8 mouse cellular contexts compared by ENCODE assay signal in the genomic region with DNA sequence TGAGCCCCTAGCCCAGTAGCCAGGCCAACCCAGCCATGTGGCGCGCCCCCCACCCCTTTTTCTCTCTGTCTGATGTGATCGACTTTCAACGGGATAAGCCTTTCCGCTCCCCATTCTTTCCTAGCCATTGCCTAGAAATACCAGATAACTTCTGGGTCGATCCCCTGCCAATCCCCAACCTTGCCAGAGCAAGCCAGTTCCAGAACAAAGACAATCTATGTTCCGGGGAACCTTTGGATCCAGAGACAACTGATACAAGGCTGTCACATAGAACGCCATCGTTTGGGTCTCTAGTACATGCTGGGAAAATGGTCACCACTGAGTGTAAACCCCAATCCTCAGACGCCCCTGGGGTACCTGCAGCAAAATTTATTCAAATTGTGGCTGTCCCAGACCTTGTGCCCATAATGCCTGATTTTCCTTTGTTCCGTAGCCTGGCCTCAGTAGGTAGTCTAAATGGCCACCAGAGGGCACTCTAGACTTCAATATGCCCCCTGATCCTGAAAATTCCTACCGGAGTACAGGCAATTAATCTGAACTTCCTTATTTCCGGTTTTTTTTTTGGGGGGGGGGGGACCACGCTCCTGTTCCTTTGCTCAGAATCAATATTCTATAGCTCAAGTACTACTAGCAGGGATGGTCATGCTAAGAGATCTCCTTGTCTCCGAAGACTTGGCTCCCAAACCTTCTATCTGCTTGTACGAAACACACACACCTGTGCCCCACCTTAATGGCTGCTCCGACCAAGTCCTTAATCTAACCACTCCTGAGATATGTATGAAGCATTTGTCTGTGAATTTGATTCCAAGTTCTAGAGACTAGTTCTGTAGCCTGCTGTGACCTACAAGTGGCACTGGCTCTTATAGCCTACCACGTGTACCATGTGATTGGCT.
DNase-seq lines count a peak whose midpoint lies in the region; ATAC-seq and TF ChIP-seq lines count a peak whose summit lies in the region.

No protein-coding gene starts in this region.

- H3K36me3 ChIP-seq in G1E (replicated peaks) = no peaks in the 10 kb centered on the region
- H3K36me3 ChIP-seq in hindbrain, embryonic 12.5 days = no peaks in the 10 kb centered on the region
- H3K36me3 ChIP-seq in limb, embryonic 13.5 days = no peaks in the 10 kb centered on the region
- H3K36me3 ChIP-seq in stomach, postnatal 0 days (ENCODE audit: control insufficient read depth, insufficient read depth, low read length) = no peaks in the 10 kb centered on the region

- TF ChIP-seq EP300 in stomach, postnatal 0 days (optimal IDR thresholded peaks at IDR 0.05) = no peak

- no peaks in the 10 kb centered on the region for H3K27me3 ChIP-seq in G1E (ENCODE audit: insufficient read depth, low read length)
- no peaks in the 10 kb centered on the region for H3K27me3 ChIP-seq in hindbrain, embryonic 12.5 days
- H3K27me3 ChIP-seq in limb, embryonic 13.5 days = no peaks in the 10 kb centered on the region
- H3K27me3 ChIP-seq in stomach, postnatal 0 days (ENCODE audit: control insufficient read depth, insufficient read depth, low read length) = no peaks in the 10 kb centered on the region

- no peak overlapping the region for H3K4me3 ChIP-seq in G1E (ENCODE audit: low read depth, low read length)
- H3K4me3 ChIP-seq in hindbrain, embryonic 12.5 days = no peak overlapping the region
- H3K4me3 ChIP-seq in limb, embryonic 13.5 days = no peak overlapping the region
- H3K4me3 ChIP-seq in stomach, postnatal 0 days (ENCODE audit: low read depth, low read length) = no peak overlapping the region

- H3K4me2 ChIP-seq in hindbrain, embryonic 12.5 days (replicated peaks) = no peak overlapping the region
- H3K4me2 ChIP-seq in limb, embryonic 13.5 days (replicated peaks) = no peak overlapping the region
- no peak overlapping the region for H3K4me2 ChIP-seq in stomach, postnatal 0 days (replicated peaks; ENCODE audit: low read depth)

- no peak for ATAC-seq in G1E (ENCODE audit: extremely low read depth, insufficient number of reproducible peaks, low FRiP score, poor library complexity, severe bottlenecking)
- ATAC-seq in hindbrain, embryonic 12.5 days (ENCODE audit: low FRiP score) = peak; percentile 29; the same call in 1 of the 2 replicates
- peak; percentile 59; the same call in 1 of the 2 replicates for ATAC-seq in limb, embryonic 13.5 days (ENCODE audit: low FRiP score, low read depth)
- ATAC-seq in stomach, postnatal 0 days (ENCODE audit: low FRiP score, low TSS enrichment) = no peak
- ATAC-seq in megakaryocyte-erythroid progenitor cell, adult 5-6 weeks (replicated peaks; ENCODE audit: low FRiP score, low TSS enrichment, poor library complexity, severe bottlenecking) = no peak

- 0 out of 2 replicates have a peak, but pooled peaks have one; percentile 10 for TF ChIP-seq CTCF in G1E (IDR thresholded peaks at IDR 0.05; ENCODE audit: low read depth, low read length)
- peak; percentile 75 for TF ChIP-seq CTCF in stomach, postnatal 0 days (IDR thresholded peaks at IDR 0.05; ENCODE audit: low read depth)

- no peak overlapping the region for H3K27ac ChIP-seq in hindbrain, embryonic 12.5 days
- no peak overlapping the region for H3K27ac ChIP-seq in limb, embryonic 13.5 days
- H3K27ac ChIP-seq in stomach, postnatal 0 days (replicated peaks) = no peak overlapping the region

- no peaks in the 10 kb centered on the region for H3K4me1 ChIP-seq in G1E (ENCODE audit: insufficient read depth, low read depth, low read length)
- no peaks in the 10 kb centered on the region for H3K4me1 ChIP-seq in hindbrain, embryonic 12.5 days
- no peaks in the 10 kb centered on the region for H3K4me1 ChIP-seq in limb, embryonic 13.5 days
- no peaks in the 10 kb centered on the region for H3K4me1 ChIP-seq in stomach, postnatal 0 days (replicated peaks; ENCODE audit: control insufficient read depth, insufficient read depth)

- H3K9me3 ChIP-seq in G1E (replicated peaks) = no peaks in the 10 kb centered on the region
- H3K9me3 ChIP-seq in hindbrain, embryonic 12.5 days (replicated peaks) = no peaks in the 10 kb centered on the region
- no peaks in the 10 kb centered on the region for H3K9me3 ChIP-seq in limb, embryonic 13.5 days
- no peaks in the 10 kb centered on the region for H3K9me3 ChIP-seq in stomach, postnatal 0 days (ENCODE audit: control insufficient read depth, low read length)

- DNase-seq in kidney, adult 18-20 months = peak; percentile 18
- DNase-seq in kidney, adult 11 months = no peak
- no peak for DNase-seq in G1E (ENCODE audit: low spot score)
- DNase-seq in cerebellum, postnatal 25 days = peak; percentile 21 to 42
- peak; percentile 24 for DNase-seq in stomach, postnatal 0 days (ENCODE audit: low spot score)

- 60% methylated on average over 18 of the region's 18 CpGs for WGBS in hindbrain, embryonic 12.5 days
- 58% methylated on average over 18 of the region's 18 CpGs for WGBS in limb, embryonic 13.5 days
- WGBS in stomach, postnatal 0 days = 56% methylated on average over 18 of the region's 18 CpGs

- no peak overlapping the region for H3K9ac ChIP-seq in hindbrain, embryonic 12.5 days
- H3K9ac ChIP-seq in limb, embryonic 13.5 days = no peak overlapping the region
- H3K9ac ChIP-seq in stomach, postnatal 0 days (ENCODE audit: low read length) = no peak overlapping the region

Comparison
In these comparisons a context has a peak if more than half of its experiments do, and no peak if none do; other contexts are left out.
1. DNase-seq: peak in kidney, adult 18-20 months (single experiment), cerebellum, postnatal 25 days (2 of 2) and stomach, postnatal 0 days (single experiment); none in kidney, adult 11 months (single experiment) and G1E (single experiment).
2. ATAC-seq: peak in hindbrain, embryonic 12.5 days (single experiment) and limb, embryonic 13.5 days (single experiment); none in G1E (single experiment), stomach, postnatal 0 days (single experiment) and megakaryocyte-erythroid progenitor cell, adult 5-6 weeks (single experiment).